Mouse (Mus musculus) c-Kit-positive CD71-negative TER-119-negative erythroid progenitor cells, embryonic 14.5 days (primary cell): Measurements from ENCODE around the gene Aspn.

Source experiments
- DNase-seq: peaks from one replicate; pipeline ENCODE4 v3.0.0-alpha.2; 2013; ENCODE audit warnings: low read depth

Gene Aspn

DNA sequence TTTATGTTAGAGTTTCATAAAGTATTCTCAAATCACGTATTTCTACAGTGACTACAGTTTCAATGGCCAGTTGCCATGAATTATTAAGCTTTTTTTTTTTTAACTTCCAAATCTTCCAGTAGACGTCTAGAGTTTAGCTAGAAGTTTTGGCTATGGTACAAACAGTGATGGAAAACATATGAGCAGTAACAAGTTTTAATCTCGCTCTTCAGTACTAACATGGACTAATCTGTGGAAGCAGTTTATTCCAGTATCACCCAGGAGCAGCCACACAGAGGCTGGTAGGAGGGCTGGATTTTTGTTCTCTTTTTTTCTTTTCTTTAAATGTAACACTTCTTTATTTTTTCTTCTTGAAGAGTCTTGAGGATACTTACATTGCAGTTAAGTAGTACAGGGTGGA lies at the start of gene Aspn:
Gene Aspn, plus strand, starts transcription at position 165 of the 400 bp plus-strand sequence.
- no peak for DNase-seq

DNA sequence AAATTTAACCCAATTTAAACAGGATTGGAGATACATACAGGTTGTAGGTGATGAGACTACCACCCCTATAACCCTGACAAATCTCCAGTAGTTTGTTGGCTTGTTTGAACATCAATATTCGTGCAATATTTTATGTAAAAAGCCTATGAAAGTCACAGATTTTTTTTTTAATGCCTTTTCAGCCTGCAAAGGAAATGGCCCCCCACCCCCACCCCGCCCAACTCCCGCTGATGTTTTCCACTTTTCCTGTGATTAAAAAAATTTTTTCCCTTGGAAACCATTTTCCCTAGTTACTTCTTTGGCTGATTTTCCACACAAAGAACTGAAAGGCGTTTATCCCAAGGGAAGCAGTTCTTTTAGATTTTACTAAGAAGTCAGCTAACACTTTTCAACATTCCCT lies 39.7 kb upstream of the Aspn start, which contains the start of gene Ecm2:
Gene Ecm2, plus strand, starts transcription at position 301 of the 400 bp plus-strand sequence.
- no peak for DNase-seq

DNA sequence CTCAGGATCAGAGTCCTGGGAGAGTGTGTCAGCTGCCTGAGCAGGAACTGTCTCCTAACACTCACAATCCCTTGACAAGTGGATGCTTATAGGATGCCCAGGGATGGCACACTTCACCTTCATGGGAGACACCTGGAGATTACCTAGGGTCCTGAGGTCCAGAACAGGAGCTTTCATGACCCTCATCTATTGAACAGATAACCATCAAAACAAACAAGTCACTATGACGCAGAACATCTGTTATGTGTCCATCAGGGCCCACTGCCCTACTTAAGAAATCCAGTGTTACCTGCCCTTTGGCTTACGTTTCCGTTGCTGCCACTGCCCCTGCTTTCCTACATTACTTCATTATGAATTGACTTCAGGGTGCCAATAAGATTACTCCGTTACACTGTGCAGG lies 38.5 kb upstream of the Aspn start:
- DNase-seq = no peak

DNA sequence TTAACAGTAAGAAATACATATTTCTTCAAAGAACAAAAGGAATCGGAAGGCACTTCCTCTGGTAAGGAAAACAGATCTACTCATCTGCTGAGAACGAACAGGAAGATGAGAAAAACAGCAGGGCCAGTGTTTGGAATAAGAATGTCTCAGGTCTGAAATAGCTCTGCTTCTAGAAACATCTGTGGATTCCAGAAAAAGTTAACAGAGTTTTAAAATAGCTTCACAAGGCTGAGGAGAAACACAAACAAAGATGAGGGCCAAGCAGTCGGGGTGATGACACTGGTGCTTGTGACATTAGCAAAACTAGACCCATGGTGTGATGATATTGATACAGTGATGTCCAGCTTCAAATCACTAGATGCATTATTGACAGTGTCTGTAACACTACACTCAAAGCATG lies 37.1 kb upstream of the Aspn start:
- DNase-seq = no peak

DNA sequence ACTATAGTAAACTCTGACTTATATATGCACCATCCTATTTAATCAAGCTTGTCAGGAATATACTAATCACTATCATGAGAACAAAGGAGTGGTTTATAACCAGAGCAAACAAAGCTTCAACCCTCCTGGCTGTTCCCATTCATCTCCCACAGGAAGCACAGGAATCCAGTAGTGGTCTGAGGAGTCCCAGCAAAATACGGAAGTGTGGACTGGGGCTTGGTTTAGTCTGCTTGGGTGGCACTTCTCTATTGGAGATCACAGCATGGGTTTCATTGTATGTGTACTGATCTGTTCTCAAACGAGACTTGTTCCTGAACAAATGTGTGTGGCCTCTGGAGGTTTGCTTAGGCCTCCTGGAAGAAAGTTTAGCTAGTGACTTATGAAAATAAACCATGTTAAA lies 25.5 kb upstream of the Aspn start:
- DNase-seq = peak; percentile 7

DNA sequence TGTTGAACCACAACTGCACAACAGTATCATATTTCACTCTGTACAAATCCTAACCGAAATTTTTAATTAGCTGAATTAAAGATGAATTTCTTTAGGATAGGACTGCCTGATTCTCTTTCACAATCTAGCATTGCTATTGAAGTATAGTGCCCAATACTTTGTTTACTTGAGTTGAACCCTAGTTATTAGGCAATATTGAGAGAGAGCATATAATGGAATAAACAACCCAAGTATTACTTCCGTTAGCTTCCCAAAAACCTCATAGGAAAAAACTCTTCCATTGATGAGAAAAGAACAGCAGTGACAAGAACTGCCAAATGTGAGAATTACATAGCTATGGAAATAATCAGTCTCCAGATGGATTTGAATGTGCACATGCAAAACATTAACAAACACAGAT lies 18.0 kb upstream of the Aspn start:
- no peak for DNase-seq

DNA sequence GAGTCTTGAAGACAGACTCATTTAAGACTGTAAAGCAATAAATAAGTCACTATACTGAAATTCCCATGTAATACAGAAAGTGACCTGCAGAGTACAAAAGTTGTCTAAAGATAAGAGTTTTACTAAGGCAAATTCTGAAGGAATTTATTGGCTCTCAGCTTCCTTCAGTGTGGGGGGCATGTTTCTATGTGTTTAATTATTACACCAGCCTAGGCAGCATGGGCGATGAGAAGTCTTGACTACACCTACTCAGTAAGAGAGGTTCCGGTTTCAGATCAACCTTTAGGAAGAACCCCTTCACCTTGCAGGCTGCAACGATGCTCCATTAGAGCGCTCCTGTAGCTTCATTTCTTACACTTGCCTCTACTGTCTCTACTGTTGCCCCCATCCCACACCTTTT lies 13.6 kb upstream of the Aspn start:
- DNase-seq = no peak

DNA sequence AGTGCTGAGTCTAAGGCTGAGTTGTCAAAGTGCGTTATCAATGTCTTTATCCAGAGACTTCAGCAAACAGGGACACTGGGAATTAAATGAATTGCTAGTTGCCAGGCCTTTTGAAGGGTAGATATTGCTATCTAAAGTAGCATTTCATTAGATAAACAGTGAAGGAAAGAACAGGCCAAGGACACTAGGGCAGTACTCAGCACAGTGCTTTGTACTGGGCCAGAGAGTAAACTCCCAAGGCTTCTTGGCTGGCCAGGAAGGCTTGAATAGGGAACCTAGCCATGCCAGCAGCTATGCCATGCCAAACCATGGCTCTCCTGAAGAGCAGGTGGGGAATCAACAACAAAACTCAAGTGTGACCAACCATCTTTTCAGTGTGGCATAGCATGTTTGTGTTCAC lies 7.3 kb upstream of the Aspn start:
- no peak for DNase-seq

DNA sequence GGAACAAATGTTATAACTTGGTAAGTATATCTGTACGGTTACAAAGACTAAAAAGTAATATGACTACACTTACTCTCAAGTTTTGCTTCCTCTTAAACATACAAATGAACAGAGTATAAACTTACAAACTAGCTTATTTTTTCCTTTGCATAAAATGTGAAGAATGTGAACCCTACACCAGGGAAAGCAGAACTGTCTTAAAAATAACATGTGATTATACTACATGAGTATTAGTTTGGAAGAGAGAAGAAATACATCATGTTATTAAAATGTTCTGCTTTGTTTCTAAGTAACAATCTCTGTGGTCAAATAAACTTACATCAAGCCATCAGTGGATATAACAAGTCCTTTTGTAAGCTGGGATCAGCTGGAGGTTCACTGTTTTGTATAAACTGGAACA lies 5.5 kb upstream of the Aspn start:
- no peak for DNase-seq

DNA sequence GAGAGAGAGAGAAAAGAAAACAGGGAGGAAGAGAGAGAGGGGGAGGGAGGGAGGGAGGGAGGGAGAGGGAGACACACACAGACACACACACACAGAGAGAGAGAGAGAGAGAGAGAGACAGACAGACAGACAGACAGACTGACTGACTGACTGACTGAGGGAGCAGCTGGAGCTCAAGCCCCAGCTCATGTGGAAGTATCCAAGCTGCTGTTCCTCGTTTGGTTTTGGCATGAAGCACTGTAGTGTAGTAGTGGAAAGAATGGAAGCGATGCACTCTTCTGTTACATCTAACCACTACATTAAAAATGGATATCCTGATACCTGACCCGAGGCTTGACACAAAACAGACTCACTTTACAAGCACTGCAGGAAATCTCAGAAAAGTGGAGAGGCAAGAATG lies 1.4 kb downstream of the Aspn start:
- no peak for DNase-seq

DNA sequence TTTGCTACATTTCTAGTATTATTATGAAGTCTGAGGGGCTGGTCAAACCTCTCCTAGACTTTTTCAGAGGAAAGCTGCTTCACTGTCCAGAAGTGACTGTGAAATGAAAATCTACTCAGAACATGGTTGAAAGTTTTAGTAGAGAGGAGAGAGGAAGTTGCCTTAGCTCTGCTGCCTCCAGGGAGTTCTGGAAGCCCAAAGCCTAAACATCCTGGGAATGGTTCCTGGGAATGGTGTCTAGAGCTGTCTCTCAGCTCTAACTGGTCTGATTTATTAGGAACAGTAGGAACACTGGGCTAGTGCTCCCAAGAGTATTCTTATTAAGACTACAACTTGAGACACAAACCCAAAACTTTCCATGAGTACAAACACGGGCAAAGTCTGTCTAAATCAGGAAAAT lies 2.3 kb downstream of the Aspn start:
- DNase-seq = no peak

DNA sequence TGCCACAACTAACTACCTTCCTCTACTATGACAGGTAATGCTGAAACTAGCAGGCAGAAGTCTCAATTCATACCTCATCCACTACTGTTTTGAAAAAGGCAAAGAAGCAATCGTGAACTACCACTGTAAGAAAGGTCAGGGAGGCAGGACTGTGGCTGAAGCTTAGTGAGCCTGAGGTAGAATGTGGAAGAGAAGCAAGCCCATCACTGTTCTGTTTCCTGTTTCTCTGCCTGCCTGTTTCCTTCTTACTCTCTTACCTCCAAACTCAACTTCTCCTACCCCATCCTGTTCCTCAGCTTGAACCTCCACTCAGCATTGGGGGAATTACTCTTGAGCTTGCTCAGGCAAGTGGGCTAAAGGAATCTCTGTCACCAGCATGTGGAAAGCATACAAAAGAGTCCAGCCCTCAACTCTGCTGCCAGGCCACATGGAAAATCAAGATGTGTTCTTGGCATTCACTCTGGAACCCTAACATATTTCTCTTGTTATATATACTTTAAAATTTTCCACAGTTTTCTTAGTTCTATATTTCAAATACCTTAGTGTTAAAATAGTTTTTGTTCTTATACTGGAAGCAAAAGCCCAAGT lies 3.4 kb downstream of the Aspn start:
- no peak for DNase-seq

DNA sequence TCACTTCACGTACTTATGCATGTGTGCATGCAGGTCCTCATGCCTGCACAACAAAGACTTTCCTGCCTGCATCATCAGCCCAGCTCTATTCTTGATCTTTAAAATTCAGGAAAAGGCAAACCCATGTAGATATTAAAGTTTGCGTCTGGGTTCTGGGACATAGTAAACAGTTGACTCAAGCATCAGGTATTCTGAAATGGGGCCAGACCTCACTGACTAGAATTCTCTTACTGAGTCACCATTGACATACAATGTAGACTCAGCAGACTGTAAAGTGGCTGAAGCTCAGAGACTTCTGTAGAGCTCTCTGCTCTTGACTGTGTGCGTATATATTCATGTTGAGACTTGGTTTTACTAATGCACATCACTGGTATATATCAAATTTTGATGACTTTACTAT lies 5.4 kb downstream of the Aspn start:
- no peak for DNase-seq

DNA sequence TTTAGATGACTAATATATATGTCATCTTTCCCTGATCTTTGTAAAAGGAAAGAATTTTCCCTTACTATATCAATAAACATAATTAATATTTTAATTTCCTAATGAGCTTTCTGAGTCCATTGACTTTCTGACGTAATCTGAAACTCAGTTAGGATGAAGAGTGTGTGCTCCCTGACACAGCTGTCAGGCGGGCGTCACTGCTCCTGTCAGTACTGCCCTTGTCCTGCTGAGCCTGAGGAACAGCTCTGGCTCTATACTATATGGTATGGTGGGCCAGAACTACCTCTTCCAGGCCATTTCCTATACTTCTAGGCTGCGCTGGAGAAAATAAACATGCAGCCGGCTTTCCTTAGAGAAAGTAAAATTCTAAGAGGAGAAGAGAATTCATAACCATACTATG lies 10.3 kb downstream of the Aspn start:
- DNase-seq = no peak

DNA sequence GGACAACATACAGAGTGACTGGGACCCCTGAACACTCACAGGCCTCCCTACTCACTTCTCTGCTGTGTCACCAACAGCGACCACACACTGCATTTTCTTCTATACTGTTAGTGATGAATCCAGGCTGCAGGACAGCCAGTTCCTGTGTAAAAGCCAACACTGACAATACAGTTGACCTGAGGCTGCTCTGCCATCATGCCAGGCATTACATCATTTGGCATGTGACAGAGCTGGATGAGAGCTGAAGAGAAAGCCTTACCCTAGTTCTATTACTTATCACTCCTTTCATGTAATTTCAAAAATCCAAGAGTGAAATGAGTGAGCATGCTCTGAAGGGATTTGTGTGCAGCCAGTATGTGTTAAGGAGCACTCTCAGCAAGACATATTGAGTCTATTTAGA lies 12.0 kb downstream of the Aspn start:
- DNase-seq = no peak

DNA sequence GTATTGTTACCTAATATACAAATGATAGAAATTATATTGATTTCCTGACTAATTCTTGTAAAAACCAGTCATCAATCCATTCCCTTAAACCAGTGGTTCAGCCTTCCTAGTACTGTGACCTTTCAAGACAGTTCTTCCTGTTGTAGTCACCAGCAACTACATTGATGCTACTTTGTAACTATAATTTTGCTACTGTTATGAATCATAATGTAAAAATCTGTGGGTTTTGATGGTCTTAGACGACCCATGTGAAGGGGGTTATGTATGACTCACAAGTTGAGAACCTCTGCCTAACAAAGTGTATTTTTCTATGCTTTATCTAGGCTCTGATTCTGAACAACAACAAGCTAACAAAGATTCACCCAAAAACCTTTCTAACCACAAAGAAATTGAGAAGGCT lies 12.7 kb downstream of the Aspn start:
- DNase-seq = no peak

DNA sequence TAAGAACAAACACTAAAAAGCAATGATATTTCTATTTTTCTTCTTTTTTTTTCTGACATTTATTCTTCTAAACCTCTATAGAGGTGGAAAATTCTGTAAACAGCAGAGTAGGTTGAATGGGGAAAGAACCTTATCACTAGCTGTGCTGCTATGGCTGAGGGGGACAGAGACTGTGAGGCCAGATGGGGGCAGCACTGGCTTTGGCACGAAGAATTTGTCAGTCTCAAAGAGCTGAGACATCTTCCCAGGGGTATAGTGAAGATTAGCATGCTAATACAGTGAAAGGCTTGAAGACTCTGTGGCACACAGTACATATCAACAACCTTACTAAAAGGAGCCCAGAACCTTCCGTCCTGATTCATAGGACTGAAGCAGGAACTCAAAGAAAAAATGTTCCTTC lies 14.9 kb downstream of the Aspn start:
- DNase-seq = no peak

DNA sequence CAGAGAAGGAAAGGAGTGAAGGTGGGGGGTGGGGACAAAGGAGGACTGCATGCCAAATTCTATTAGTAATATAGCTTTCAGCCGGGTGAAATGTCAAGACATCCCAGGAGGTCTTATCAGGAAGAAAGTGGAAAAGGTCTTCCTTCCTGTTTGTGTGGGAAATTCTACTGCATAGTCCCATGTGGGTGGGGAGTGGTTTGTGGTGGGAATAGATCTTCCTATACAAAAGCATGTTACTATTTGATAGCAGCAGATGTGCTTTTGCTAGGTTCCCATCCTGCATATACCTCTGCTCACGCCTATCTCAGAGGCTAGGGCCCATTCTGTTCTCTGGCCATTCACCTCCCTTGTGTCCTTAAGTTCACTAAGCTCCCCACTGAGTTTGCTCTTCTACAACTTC lies 16.6 kb downstream of the Aspn start:
- DNase-seq = peak; percentile 17

DNA sequence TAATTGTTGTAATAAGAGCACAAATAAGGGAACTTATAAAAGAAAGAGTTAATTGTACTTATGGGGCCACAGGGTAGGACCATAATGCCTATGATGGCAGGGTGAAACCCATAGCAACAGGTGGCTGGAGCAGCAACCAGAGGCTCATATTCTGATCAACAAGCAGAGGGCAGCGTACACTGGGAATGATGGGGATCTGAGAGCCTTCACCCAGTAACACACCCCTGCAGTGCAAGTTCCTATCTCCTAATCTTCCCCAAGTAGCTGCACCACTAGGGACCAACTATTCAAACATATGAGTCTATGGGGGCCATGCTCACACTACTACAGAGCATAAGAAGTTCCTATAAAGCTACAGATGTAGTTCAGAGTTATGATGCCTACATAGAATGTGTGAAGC lies 20.1 kb downstream of the Aspn start:
- no peak for DNase-seq

DNA sequence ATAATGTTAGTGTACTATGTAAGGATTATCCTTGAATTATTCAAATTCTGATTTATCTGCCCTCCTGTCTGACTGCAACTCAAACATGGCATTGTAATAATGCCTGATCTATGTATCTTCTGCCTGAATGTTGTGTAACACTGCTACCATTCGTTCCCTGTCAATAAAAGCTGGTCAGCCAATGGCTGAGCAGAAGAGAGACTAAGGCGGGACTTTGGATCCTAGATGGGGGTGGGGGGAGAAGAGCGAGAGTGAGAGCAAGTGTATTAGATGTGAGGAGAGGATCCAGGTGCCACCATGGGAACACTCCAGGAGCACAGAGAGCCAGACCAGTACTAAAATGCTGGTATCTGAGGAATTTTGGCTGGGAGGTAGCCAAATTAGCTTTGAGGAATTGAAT lies 26.1 kb downstream of the Aspn start:
- no peak for DNase-seq

DNA sequence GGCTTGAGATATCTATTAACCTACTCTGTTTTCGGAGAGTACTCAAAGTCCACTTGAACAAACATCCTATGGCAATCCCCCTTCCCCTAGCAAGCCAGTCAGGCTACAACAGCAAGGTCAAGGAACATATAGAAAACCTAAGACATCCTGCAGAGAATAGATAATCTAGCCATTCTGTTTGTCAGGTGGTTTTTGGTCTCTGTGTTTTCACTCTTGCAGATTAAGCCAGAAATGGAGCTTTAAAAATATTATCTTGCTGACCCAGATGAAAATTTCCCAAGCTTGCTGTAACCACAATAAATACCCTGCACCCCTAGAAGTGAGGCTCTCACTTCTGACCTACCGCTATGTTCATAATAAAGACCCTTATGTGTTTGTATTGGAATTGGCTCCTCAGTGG lies 27.2 kb downstream of the Aspn start:
- peak; percentile 25 for DNase-seq

DNA sequence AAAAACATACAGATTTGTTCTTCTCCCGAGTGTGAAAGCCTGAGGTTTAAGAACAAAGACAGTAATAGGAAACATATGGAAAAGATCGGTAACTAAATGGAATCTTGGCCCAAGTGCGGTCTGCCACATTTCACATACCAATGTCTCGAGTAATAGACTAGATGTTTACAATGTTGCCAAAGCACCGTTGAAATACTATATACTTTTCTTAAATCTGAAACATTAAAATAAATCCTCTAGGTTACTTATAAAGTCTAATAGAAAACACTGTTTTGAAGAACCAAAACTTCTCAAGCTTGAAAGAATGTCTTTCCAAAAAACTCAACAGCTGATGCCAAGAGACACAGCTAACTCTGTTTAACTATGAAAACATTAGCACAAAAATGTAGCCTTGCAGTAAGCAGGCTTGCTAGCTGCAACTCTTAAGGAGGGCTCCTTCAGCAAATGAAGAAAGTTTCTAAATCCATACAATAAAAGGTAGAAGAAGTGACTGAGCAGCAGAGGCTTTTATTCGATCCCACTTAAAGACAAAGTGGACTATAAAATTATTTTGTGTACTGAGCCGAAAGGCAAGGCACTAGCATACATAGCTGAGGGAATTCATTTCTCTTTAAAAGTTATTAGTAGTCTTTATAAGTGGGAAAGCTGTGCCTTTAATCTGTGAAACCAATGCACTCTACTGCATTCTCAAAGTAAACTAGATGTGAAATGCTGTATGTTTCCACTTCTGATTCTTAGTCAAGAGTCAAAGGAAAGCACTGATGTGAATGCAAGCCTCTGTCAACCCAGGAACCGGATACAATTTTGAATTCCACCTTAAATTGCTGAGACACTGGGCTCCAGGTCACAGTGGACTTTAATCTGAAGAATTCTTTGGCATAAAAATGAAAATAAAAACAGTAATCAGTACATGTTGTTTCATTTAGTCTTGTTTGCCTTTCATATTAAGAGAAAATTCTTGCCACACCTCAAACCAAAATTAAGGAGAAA lies 37.6 kb downstream of the Aspn start, which contains the start of gene Omd:
Gene Omd, plus strand, starts transcription at position 922 of the 990 bp plus-strand sequence.
- no peak for DNase-seq

DNA sequence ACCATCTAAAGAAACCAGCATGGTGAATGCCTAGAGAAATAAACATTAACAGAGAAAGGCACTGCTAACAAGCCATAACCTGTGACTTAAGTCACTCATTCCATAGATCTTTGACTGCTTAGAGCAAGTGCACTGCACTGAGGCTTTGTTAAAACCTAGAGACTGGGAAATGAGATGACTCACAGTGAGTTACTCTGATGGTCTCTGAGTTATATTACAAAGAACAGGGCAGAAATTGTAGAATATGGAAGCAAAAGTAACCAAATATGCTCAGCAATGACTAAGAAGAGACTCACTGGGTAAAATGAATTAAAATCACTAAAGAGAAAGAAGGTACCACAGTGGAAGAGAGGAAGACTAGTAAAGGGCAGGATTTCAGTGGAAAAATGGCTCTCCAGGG lies 39.6 kb downstream of the Aspn start:
- no peak for DNase-seq
